Mouse (Mus musculus) liver, embryonic 13.5 days (tissue): Measurements from ENCODE around the gene Rfc1. TPM values are rescaled to one million over a fixed set of nuclear protein-coding genes. Genes with fewer than 3 reads are reported as not detected.

Experiments used
- ATAC-seq: fragments of 200-750 bp; cut with Nextera tagmentation; 2 replicates; pipeline ENCODE4 v1.8.0; 2017; ENCODE audit warnings: low read depth, mild to moderate bottlenecking, moderate number of reproducible peaks, moderate library complexity
- DNase-seq: peaks from one replicate; pipeline ENCODE4 v3.0.0; 2022
- H3K27ac ChIP-seq: fragments of 300-500 bp; sonication (generic); 2 replicates; pipeline ENCODE4 v1.5.1; 2015; ENCODE audit warnings: moderate library complexity, mild to moderate bottlenecking, inconsistent platforms
- H3K27me3 ChIP-seq: fragments of 300-500 bp; sonication (generic); 2 replicates; pipeline ENCODE4 v1.6.1; 2015; ENCODE audit warnings: mild to moderate bottlenecking, inconsistent platforms
- H3K36me3 ChIP-seq: fragments of 300-500 bp; sonication (generic); 2 replicates; pipeline ENCODE4 v1.6.1; 2015; ENCODE audit warnings: mild to moderate bottlenecking, inconsistent platforms
- H3K4me1 ChIP-seq: fragments of 300-500 bp; sonication (generic); replicated peaks from 2 replicates; pipeline ENCODE4 v1.6.1; 2015; ENCODE audit warnings: inconsistent platforms
- H3K4me2 ChIP-seq: fragments of 300-500 bp; sonication (generic); 2 replicates; pipeline ENCODE4 v1.6.1; 2015; ENCODE audit warnings: inconsistent platforms, mild to moderate bottlenecking, moderate library complexity
- H3K4me3 ChIP-seq: fragments of 300-500 bp; sonication (generic); replicated peaks from 2 replicates; pipeline ENCODE4 v1.5.1; 2015; ENCODE audit warnings: mild to moderate bottlenecking, inconsistent platforms
- H3K9ac ChIP-seq: fragments of 300-500 bp; sonication (generic); 2 replicates; pipeline ENCODE4 v1.6.1; 2015; ENCODE audit warnings: mild to moderate bottlenecking, inconsistent platforms
- H3K9me3 ChIP-seq: fragments of 300-500 bp; sonication (generic); replicated peaks from 2 replicates; pipeline ENCODE4 v1.6.1; 2016; ENCODE audit warnings: inconsistent platforms
- WGBS: fragments of 180-500 bp; shearing (Covaris S2); methylation state at CpG from one replicate; pipeline ENCODE4 v1.1.7; 2015; ENCODE audit not compliant: insufficient replicate concordance; 5-methylcytosine and 5-hydroxymethylcytosine counted together
- polyA plus RNA-seq: library from polyadenylated mRNA; unstranded; fragments of >200 nt; fragmentation: Nextera tagmentation; extraction: Ambion mirVana; gene quantifications from 2 replicates; pipeline ENCODE4 v1.2.1, GENCODE M21; 2015

Gene Rfc1
- polyA plus RNA-seq, result 52.0 and 62.8 TPM in 2 replicates

GRCm38 (mm10) chr5:65335298-65336074 is at the start of gene Rfc1:
Rfc1 (minus strand) TSS chr5:65335670.
- ATAC-seq (peak; percentile 95), DNase-seq (peak; percentile 89)
- H3K9me3 ChIP-seq, result no peaks in the 10 kb centered on the region
- peak within 1 kb of the TSS; percentile 91 for H3K4me3 ChIP-seq
- peak within 1 kb of the TSS; percentile 89 for H3K9ac ChIP-seq
- peaks cover 22% of the 10 kb centered on the region for H3K36me3 ChIP-seq
- H3K4me1 ChIP-seq, result peaks cover 28% of the 10 kb centered on the region
- under 1% methylated on average over 65 of the region's 65 CpGs for WGBS
- no peaks in the 10 kb centered on the region for H3K27me3 ChIP-seq
- H3K27ac ChIP-seq, result peak within 1 kb of the TSS; percentile 87
- peak within 1 kb of the TSS; percentile 82 for H3K4me2 ChIP-seq

DNA sequence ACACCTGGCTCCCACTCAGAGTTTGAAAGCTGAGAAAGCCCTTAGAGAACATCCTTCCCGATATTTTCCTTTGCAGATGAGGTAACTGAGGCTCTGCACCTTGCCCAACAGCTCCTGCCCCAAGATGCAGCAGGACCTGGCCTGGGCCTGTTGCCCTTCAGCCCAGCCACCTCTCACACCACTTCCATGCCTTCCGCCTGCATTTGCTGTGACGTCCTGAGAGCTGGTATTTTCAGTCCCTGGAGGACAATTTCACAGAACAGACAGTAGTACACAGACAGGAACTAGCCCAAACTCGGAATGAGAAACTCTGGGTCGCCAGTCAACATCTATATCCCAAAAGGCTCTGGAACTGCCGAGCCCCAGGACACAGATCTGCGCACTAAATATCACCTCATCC is 39.3 kb upstream of the Rfc1 start:
- no peak overlapping the region for H3K4me3 ChIP-seq
- DNase-seq (no peak), ATAC-seq (no peak)
- 0 out of 2 replicates have a peak, but pooled peaks cover 7% of the 10 kb centered on the region for H3K36me3 ChIP-seq
- H3K27me3 ChIP-seq, result no peaks in the 10 kb centered on the region
- no peaks in the 10 kb centered on the region for H3K9me3 ChIP-seq
- H3K27ac ChIP-seq, result no peak overlapping the region
- H3K4me1 ChIP-seq, result 0 out of 2 replicates have a peak, but pooled peaks cover 4% of the 10 kb centered on the region
- no peak overlapping the region for H3K9ac ChIP-seq
- 71% methylated on average over 7 of the region's 7 CpGs for WGBS
- H3K4me2 ChIP-seq, result no peak overlapping the region

DNA sequence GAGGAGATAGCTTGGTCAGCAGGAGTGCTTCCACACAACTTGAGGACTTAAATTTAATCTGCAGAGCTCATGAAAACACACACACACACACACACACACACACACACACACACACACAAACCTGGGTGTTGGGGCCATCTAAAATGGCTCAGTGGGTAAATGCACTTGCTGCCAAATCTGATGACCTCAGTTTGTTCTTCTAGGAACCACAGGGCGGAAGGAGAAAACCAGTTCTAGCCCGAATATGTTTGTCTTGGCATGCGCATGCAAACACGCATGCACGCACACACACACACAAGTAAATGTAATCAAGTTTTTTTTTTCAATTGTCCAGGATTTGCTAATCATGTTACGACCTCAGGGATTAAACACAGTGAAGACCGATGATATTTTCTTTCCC is 36.1 kb upstream of the Rfc1 start:
- Histone ChIP-seq H3K36me3 (no peaks in the 10 kb centered on the region), H3K4me1 (0 out of 2 replicates have a peak, but pooled peaks cover 4% of the 10 kb centered on the region), H3K27ac (no peak overlapping the region), H3K4me3 (no peak overlapping the region), H3K27me3 (no peaks in the 10 kb centered on the region), H3K4me2 (no peak overlapping the region), H3K9ac (no peak overlapping the region), H3K9me3 (no peaks in the 10 kb centered on the region)
- 86% methylated on average over 7 of the region's 7 CpGs for WGBS
- DNase-seq (no peak), ATAC-seq (no peak)

- Histone ChIP-seq H3K27ac (no peak overlapping the region), H3K27me3 (no peaks in the 10 kb centered on the region), H3K36me3 (no peaks in the 10 kb centered on the region), H3K9me3 (no peaks in the 10 kb centered on the region), H3K4me2 (peak overlapping the region; percentile 17), H3K9ac (no peak overlapping the region), H3K4me3 (no peak overlapping the region), H3K4me1 (no peaks in the 10 kb centered on the region)
- ATAC-seq, result peak; percentile 67
- DNase-seq, result no peak
- 66% methylated on average over 11 of the region's 11 CpGs for WGBS
Observed at GRCm38 (mm10) chr5:65367837-65368236, 32.4 kb upstream of the Rfc1 start.

DNA sequence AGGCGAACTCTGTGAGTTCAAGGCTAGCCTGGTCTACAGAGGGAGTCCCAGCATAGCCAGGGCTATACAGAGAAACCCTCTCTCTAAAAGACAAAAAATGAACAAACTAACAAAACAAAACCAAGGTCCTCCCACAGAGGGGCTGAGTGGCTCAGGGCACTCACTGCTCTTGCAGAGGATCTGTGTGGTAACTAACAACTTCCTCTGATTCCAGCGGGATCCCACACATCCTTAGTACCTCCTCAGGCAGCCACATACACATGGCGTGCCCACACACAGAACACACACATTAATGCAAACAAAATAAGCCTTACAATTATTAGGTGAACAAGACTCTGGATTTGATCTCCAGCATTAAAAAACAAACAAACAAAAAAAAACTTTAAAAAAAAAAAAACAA is 22.3 kb upstream of the Rfc1 start:
- H3K4me2 ChIP-seq, result no peak overlapping the region

GRCm38 (mm10) chr5:65356851-65357250 is 21.4 kb upstream of the Rfc1 start:
- DNase-seq (no peak), ATAC-seq (peak; percentile 69)
- Histone ChIP-seq H3K27me3 (no peaks in the 10 kb centered on the region), H3K4me2 (no peak overlapping the region), H3K9ac (no peak overlapping the region), H3K36me3 (no peaks in the 10 kb centered on the region), H3K9me3 (no peaks in the 10 kb centered on the region), H3K4me3 (no peak overlapping the region), H3K4me1 (0 out of 2 replicates have a peak, but pooled peaks cover 5% of the 10 kb centered on the region), H3K27ac (peak overlapping the region; percentile 23; the same call in 1 of the 2 replicates)
- WGBS, result 58% methylated on average over 6 of the region's 6 CpGs

More for the DNA sequence above, 22.3 kb upstream of the Rfc1 start:
- H3K27me3 ChIP-seq, result no peaks in the 10 kb centered on the region
- DNase-seq, result no peak
- no peaks in the 10 kb centered on the region for H3K36me3 ChIP-seq
- ATAC-seq, result no peak
- H3K4me3 ChIP-seq, result no peak overlapping the region
- WGBS, result 50% methylated on average over 3 of the region's 3 CpGs
- H3K9me3 ChIP-seq, result no peaks in the 10 kb centered on the region
- no peak overlapping the region for H3K27ac ChIP-seq
- no peak overlapping the region for H3K9ac ChIP-seq
- 0 out of 2 replicates have a peak, but pooled peaks cover 5% of the 10 kb centered on the region for H3K4me1 ChIP-seq

- Histone ChIP-seq H3K4me2 (no peak overlapping the region), H3K9ac (no peak overlapping the region), H3K4me3 (no peak overlapping the region), H3K27ac (no peak overlapping the region), H3K27me3 (no peaks in the 10 kb centered on the region), H3K36me3 (no peaks in the 10 kb centered on the region), H3K9me3 (no peaks in the 10 kb centered on the region), H3K4me1 (0 out of 2 replicates have a peak, but pooled peaks cover 5% of the 10 kb centered on the region)
- 66% methylated on average over 5 of the region's 5 CpGs for WGBS
- ATAC-seq (no peak), DNase-seq (no peak)
Observed at GRCm38 (mm10) chr5:65354985-65355384, 19.5 kb upstream of the Rfc1 start.

GRCm38 (mm10) chr5:65354097-65354496 is 18.6 kb upstream of the Rfc1 start:
- Histone ChIP-seq H3K4me1 (0 out of 2 replicates have a peak, but pooled peaks cover 5% of the 10 kb centered on the region), H3K27ac (peak overlapping the region; percentile 47), H3K4me2 (no peak overlapping the region), H3K36me3 (no peaks in the 10 kb centered on the region), H3K9ac (no peak overlapping the region), H3K27me3 (no peaks in the 10 kb centered on the region), H3K4me3 (no peak overlapping the region), H3K9me3 (no peaks in the 10 kb centered on the region)
- WGBS, result 11% methylated on average over 3 of the region's 3 CpGs
- ATAC-seq, result peak; percentile 64
- DNase-seq, result no peak

GRCm38 (mm10) chr5:65350508-65350907 is 15.0 kb upstream of the Rfc1 start:
- peak overlapping the region; percentile 38 for H3K4me2 ChIP-seq
- no peaks in the 10 kb centered on the region for H3K9me3 ChIP-seq
- no peaks in the 10 kb centered on the region for H3K36me3 ChIP-seq
- DNase-seq (no peak), ATAC-seq (0 out of 2 replicates have a peak, but pooled peaks have one; percentile 16)
- no peaks in the 10 kb centered on the region for H3K27me3 ChIP-seq
- H3K4me3 ChIP-seq, result peak overlapping the region; percentile 49
- no peak overlapping the region for H3K27ac ChIP-seq
- no peak overlapping the region for H3K9ac ChIP-seq
- no peaks in the 10 kb centered on the region for H3K4me1 ChIP-seq
- WGBS, result 57% methylated on average over 10 of the region's 10 CpGs

- H3K27me3 ChIP-seq, result no peaks in the 10 kb centered on the region
- peak within 1 kb of the TSS; percentile 49 for H3K4me3 ChIP-seq
- H3K4me2 ChIP-seq, result no peak within 1 kb of the TSS
- DNase-seq, result no peak
- H3K27ac ChIP-seq, result no peak within 1 kb of the TSS
- peak within 1 kb of the TSS; percentile 49 for H3K9ac ChIP-seq
- H3K9me3 ChIP-seq, result no peaks in the 10 kb centered on the region
- no peaks in the 10 kb centered on the region for H3K4me1 ChIP-seq
- ATAC-seq, result peak; percentile 65; the same call in 1 of the 2 replicates
- H3K36me3 ChIP-seq, result no peaks in the 10 kb centered on the region
- WGBS, result 68% methylated on average over 15 of the region's 15 CpGs
Observed at GRCm38 (mm10) chr5:65348168-65348567, 12.7 kb upstream of the Rfc1 start, which contains the start of gene Klb. Klb (plus strand) TSS chr5:65348314.

GRCm38 (mm10) chr5:65340167-65340566 is 4.7 kb upstream of the Rfc1 start:
- no peak overlapping the region for H3K4me2 ChIP-seq
- 46% methylated on average over 4 of the region's 4 CpGs for WGBS
- no peaks in the 10 kb centered on the region for H3K27me3 ChIP-seq
- no peaks in the 10 kb centered on the region for H3K9me3 ChIP-seq
- DNase-seq, result no peak
- no peaks in the 10 kb centered on the region for H3K36me3 ChIP-seq
- no peak for ATAC-seq
- peaks cover 17% of the 10 kb centered on the region for H3K4me1 ChIP-seq
- H3K9ac ChIP-seq, result no peak overlapping the region
- H3K4me3 ChIP-seq, result no peak overlapping the region
- no peak overlapping the region for H3K27ac ChIP-seq
